Mouse (Mus musculus): Measurements from ENCODE around the gene Raly. TPM values are rescaled to one million over a fixed set of nuclear protein-coding genes. Genes with fewer than 3 reads are reported as not detected.

Raly gene
- polyA plus RNA-seq, 1 experiment from 2014 or later = 48.4 TPM

- Histone ChIP-seq H3K36me3 (ENCODE audit: insufficient read depth, low read length) (0 out of 2 replicates have a peak, but pooled peaks cover 5% of the 10 kb centered on the region), H3K4me2 (replicated peaks; ENCODE audit: low read depth, low read length) (no peak overlapping the region), H3K27ac (ENCODE audit: low read length) (no peak overlapping the region), H3K9me3 (ENCODE audit: low read length) (no peaks in the 10 kb centered on the region), H3K27me3 (ENCODE audit: insufficient read depth, low read length) (no peaks in the 10 kb centered on the region), H3K4me3 (ENCODE audit: low read length) (no peak overlapping the region), H3K4me1 (ENCODE audit: insufficient read depth, low read length) (peaks cover 28% of the 10 kb centered on the region), H3K9ac (replicated peaks; ENCODE audit: low read length) (no peak overlapping the region)
- no peak for ATAC-seq (ENCODE audit: low FRiP score, low TSS enrichment)
- WGBS = 86% methylated on average over 1 of the region's 1 CpGs
Observed at GRCm38 (mm10) chr2:154803372-154803771, 12.5 kb downstream of the Raly start.

- Histone ChIP-seq H3K4me2 (replicated peaks; ENCODE audit: low read depth, low read length) (no peak overlapping the region), H3K4me3 (ENCODE audit: low read length) (no peak overlapping the region), H3K4me1 (ENCODE audit: insufficient read depth, low read length) (peaks cover 29% of the 10 kb centered on the region), H3K27me3 (ENCODE audit: insufficient read depth, low read length) (no peaks in the 10 kb centered on the region), H3K36me3 (ENCODE audit: insufficient read depth, low read length) (0 out of 2 replicates have a peak, but pooled peaks cover 5% of the 10 kb centered on the region), H3K27ac (ENCODE audit: low read length) (no peak overlapping the region), H3K9me3 (ENCODE audit: low read length) (no peaks in the 10 kb centered on the region), H3K9ac (replicated peaks; ENCODE audit: low read length) (no peak overlapping the region)
- 69% methylated on average over 4 of the region's 4 CpGs for WGBS
- ATAC-seq (ENCODE audit: low FRiP score, low TSS enrichment) = no peak
Observed at GRCm38 (mm10) chr2:154803845-154804244, 12.9 kb downstream of the Raly start.

GRCm38 (mm10) chr2:154807689-154808088 is 16.8 kb downstream of the Raly start:
- no peaks in the 10 kb centered on the region for H3K36me3 ChIP-seq (ENCODE audit: insufficient read depth, low read length)
- no peaks in the 10 kb centered on the region for H3K9me3 ChIP-seq (ENCODE audit: low read length)
- no peaks in the 10 kb centered on the region for H3K27me3 ChIP-seq (ENCODE audit: insufficient read depth, low read length)
- no peak overlapping the region for H3K4me3 ChIP-seq (ENCODE audit: low read length)
- no peak overlapping the region for H3K9ac ChIP-seq (replicated peaks; ENCODE audit: low read length)
- peaks cover 41% of the 10 kb centered on the region for H3K4me1 ChIP-seq (ENCODE audit: insufficient read depth, low read length)
- H3K27ac ChIP-seq (ENCODE audit: low read length) = no peak overlapping the region
- H3K4me2 ChIP-seq (replicated peaks; ENCODE audit: low read depth, low read length) = no peak overlapping the region
- ATAC-seq (ENCODE audit: low FRiP score, low TSS enrichment) = no peak
- WGBS = 48% methylated on average over 1 of the region's 1 CpGs

GRCm38 (mm10) chr2:154809107-154809762 is 18.3 kb downstream of the Raly start:
- Histone ChIP-seq H3K27me3 (ENCODE audit: insufficient read depth, low read length) (no peaks in the 10 kb centered on the region), H3K9ac (replicated peaks; ENCODE audit: low read length) (no peak overlapping the region), H3K4me1 (ENCODE audit: insufficient read depth, low read length) (peaks cover 28% of the 10 kb centered on the region), H3K4me2 (replicated peaks; ENCODE audit: low read depth, low read length) (no peak overlapping the region), H3K9me3 (ENCODE audit: low read length) (no peaks in the 10 kb centered on the region), H3K4me3 (ENCODE audit: low read length) (no peak overlapping the region), H3K36me3 (ENCODE audit: insufficient read depth, low read length) (no peaks in the 10 kb centered on the region), H3K27ac (ENCODE audit: low read length) (no peak overlapping the region)
- 82% methylated on average over 1 of the region's 1 CpGs for WGBS
- ATAC-seq (ENCODE audit: low FRiP score, low TSS enrichment) = peak; percentile 61; the same call in 1 of the 2 replicates

GRCm38 (mm10) chr2:154810821-154811220 is 19.9 kb downstream of the Raly start:
- ATAC-seq (ENCODE audit: low FRiP score, low TSS enrichment) = no peak
- no peak overlapping the region for H3K27ac ChIP-seq (ENCODE audit: low read length)
- no peaks in the 10 kb centered on the region for H3K9me3 ChIP-seq (ENCODE audit: low read length)
- no peaks in the 10 kb centered on the region for H3K27me3 ChIP-seq (ENCODE audit: insufficient read depth, low read length)
- WGBS = 57% methylated on average over 1 of the region's 1 CpGs
- H3K4me1 ChIP-seq (ENCODE audit: insufficient read depth, low read length) = peaks cover 22% of the 10 kb centered on the region
- no peak overlapping the region for H3K4me2 ChIP-seq (replicated peaks; ENCODE audit: low read depth, low read length)
- no peak overlapping the region for H3K9ac ChIP-seq (replicated peaks; ENCODE audit: low read length)
- no peak overlapping the region for H3K4me3 ChIP-seq (ENCODE audit: low read length)
- no peaks in the 10 kb centered on the region for H3K36me3 ChIP-seq (ENCODE audit: insufficient read depth, low read length)

GRCm38 (mm10) chr2:154813426-154813825 is 22.5 kb downstream of the Raly start:
- WGBS = 92% methylated on average over 2 of the region's 2 CpGs
- Histone ChIP-seq H3K36me3 (ENCODE audit: insufficient read depth, low read length) (no peaks in the 10 kb centered on the region), H3K27me3 (ENCODE audit: insufficient read depth, low read length) (no peaks in the 10 kb centered on the region), H3K9ac (replicated peaks; ENCODE audit: low read length) (no peak overlapping the region), H3K4me3 (ENCODE audit: low read length) (no peak overlapping the region), H3K27ac (ENCODE audit: low read length) (no peak overlapping the region), H3K9me3 (ENCODE audit: low read length) (no peaks in the 10 kb centered on the region), H3K4me1 (ENCODE audit: insufficient read depth, low read length) (peaks cover 34% of the 10 kb centered on the region), H3K4me2 (replicated peaks; ENCODE audit: low read depth, low read length) (no peak overlapping the region)
- no peak for ATAC-seq (ENCODE audit: low FRiP score, low TSS enrichment)

- WGBS = 32% methylated on average over 3 of the region's 3 CpGs
Observed at GRCm38 (mm10) chr2:154817089-154817488, 26.2 kb downstream of the Raly start.

GRCm38 (mm10) chr2:154817788-154818187 is 26.9 kb downstream of the Raly start:
- Histone ChIP-seq H3K4me3 (ENCODE audit: low read length) (no peak overlapping the region), H3K27ac (ENCODE audit: low read length) (no peak overlapping the region), H3K27me3 (ENCODE audit: insufficient read depth, low read length) (no peaks in the 10 kb centered on the region), H3K36me3 (ENCODE audit: insufficient read depth, low read length) (no peaks in the 10 kb centered on the region), H3K9me3 (ENCODE audit: low read length) (no peaks in the 10 kb centered on the region), H3K9ac (replicated peaks; ENCODE audit: low read length) (no peak overlapping the region), H3K4me1 (ENCODE audit: insufficient read depth, low read length) (peaks cover 26% of the 10 kb centered on the region), H3K4me2 (replicated peaks; ENCODE audit: low read depth, low read length) (no peak overlapping the region)
- no peak for ATAC-seq (ENCODE audit: low FRiP score, low TSS enrichment)
- 15% methylated on average over 1 of the region's 1 CpGs for WGBS

More at GRCm38 (mm10) chr2:154817089-154817488, 26.2 kb downstream of the Raly start:
- H3K4me1 ChIP-seq (ENCODE audit: insufficient read depth, low read length) = peaks cover 26% of the 10 kb centered on the region
- no peaks in the 10 kb centered on the region for H3K36me3 ChIP-seq (ENCODE audit: insufficient read depth, low read length)
- no peak overlapping the region for H3K4me3 ChIP-seq (ENCODE audit: low read length)
- ATAC-seq (ENCODE audit: low FRiP score, low TSS enrichment) = no peak
- no peak overlapping the region for H3K4me2 ChIP-seq (replicated peaks; ENCODE audit: low read depth, low read length)
- no peak overlapping the region for H3K27ac ChIP-seq (ENCODE audit: low read length)
- H3K9ac ChIP-seq (replicated peaks; ENCODE audit: low read length) = no peak overlapping the region
- no peaks in the 10 kb centered on the region for H3K27me3 ChIP-seq (ENCODE audit: insufficient read depth, low read length)
- H3K9me3 ChIP-seq (ENCODE audit: low read length) = no peaks in the 10 kb centered on the region

- no peak for ATAC-seq (ENCODE audit: low FRiP score, low TSS enrichment)
- no peaks in the 10 kb centered on the region for H3K27me3 ChIP-seq (ENCODE audit: insufficient read depth, low read length)
- 80% methylated on average over 1 of the region's 1 CpGs for WGBS
- no peak overlapping the region for H3K9ac ChIP-seq (replicated peaks; ENCODE audit: low read length)
- peaks cover 26% of the 10 kb centered on the region for H3K4me1 ChIP-seq (ENCODE audit: insufficient read depth, low read length)
- H3K4me3 ChIP-seq (ENCODE audit: low read length) = no peak overlapping the region
- H3K4me2 ChIP-seq (replicated peaks; ENCODE audit: low read depth, low read length) = no peak overlapping the region
- H3K9me3 ChIP-seq (ENCODE audit: low read length) = no peaks in the 10 kb centered on the region
- H3K27ac ChIP-seq (ENCODE audit: low read length) = peak overlapping the region; percentile 43; the same call in 1 of the 2 replicates
- H3K36me3 ChIP-seq (ENCODE audit: insufficient read depth, low read length) = no peaks in the 10 kb centered on the region
Observed at GRCm38 (mm10) chr2:154818599-154818998, 27.7 kb downstream of the Raly start.

GRCm38 (mm10) chr2:154820346-154820745 is 29.4 kb downstream of the Raly start:
- H3K4me1 ChIP-seq (ENCODE audit: insufficient read depth, low read length) = peaks cover 26% of the 10 kb centered on the region
- no peaks in the 10 kb centered on the region for H3K36me3 ChIP-seq (ENCODE audit: insufficient read depth, low read length)
- H3K9ac ChIP-seq (replicated peaks; ENCODE audit: low read length) = no peak overlapping the region
- H3K27ac ChIP-seq (ENCODE audit: low read length) = no peak overlapping the region
- H3K4me3 ChIP-seq (ENCODE audit: low read length) = no peak overlapping the region
- no peaks in the 10 kb centered on the region for H3K27me3 ChIP-seq (ENCODE audit: insufficient read depth, low read length)
- ATAC-seq (ENCODE audit: low FRiP score, low TSS enrichment) = no peak
- 82% methylated on average over 1 of the region's 1 CpGs for WGBS
- H3K9me3 ChIP-seq (ENCODE audit: low read length) = no peaks in the 10 kb centered on the region
- no peak overlapping the region for H3K4me2 ChIP-seq (replicated peaks; ENCODE audit: low read depth, low read length)
